Mouse (Mus musculus): ENCODE results near the gene Adgrv1. TPM values are rescaled to one million over a fixed set of nuclear protein-coding genes. Genes with fewer than 3 reads are reported as not detected.

Gene Adgrv1
- polyA plus RNA-seq, 1 experiment from 2014 or later: 2.2 TPM

GRCm38 (mm10) chr13:81132691-81133090, 500.3 kb downstream of the Adgrv1 start:
- H3K4me2 ChIP-seq (replicated peaks; ENCODE audit: low read depth, low read length): no peak overlapping the region
- H3K4me3 ChIP-seq (ENCODE audit: low read depth, low read length): no peak overlapping the region
- H3K4me1 ChIP-seq (ENCODE audit: insufficient read depth, low read depth, low read length): peaks cover 38% of the 10 kb centered on the region; the same call in 1 of the 2 replicates
- DNase-seq (ENCODE audit: low spot score) (peak; percentile 77), ATAC-seq (no peak)
- H3K36me3 ChIP-seq (ENCODE audit: insufficient read depth, low read length): no peaks in the 10 kb centered on the region
- no peaks in the 10 kb centered on the region for H3K27me3 ChIP-seq (replicated peaks; ENCODE audit: insufficient read depth, low read length)
- WGBS: 42% methylated on average over 5 of the region's 5 CpGs
- no peak overlapping the region for H3K9ac ChIP-seq (replicated peaks; ENCODE audit: low read depth)
- H3K9me3 ChIP-seq (ENCODE audit: low read length): no peaks in the 10 kb centered on the region
- no peak; the same call in 1 of the 2 replicates for TF ChIP-seq EP300 (IDR thresholded peaks at IDR 0.05)
- TF ChIP-seq CTCF (IDR thresholded peaks at IDR 0.05): no peak
- H3K27ac ChIP-seq (ENCODE audit: low read length): peak overlapping the region; percentile 52

GRCm38 (mm10) chr13:81131860-81132259, 501.1 kb downstream of the Adgrv1 start:
- H3K4me2 ChIP-seq (replicated peaks; ENCODE audit: low read depth, low read length): no peak overlapping the region

GRCm38 (mm10) chr13:81130742-81131524, 502.0 kb downstream of the Adgrv1 start:
- H3K36me3 ChIP-seq (ENCODE audit: insufficient read depth, low read length): no peaks in the 10 kb centered on the region
- no peak overlapping the region for H3K4me3 ChIP-seq (ENCODE audit: low read depth, low read length)
- H3K9me3 ChIP-seq (ENCODE audit: low read length): no peaks in the 10 kb centered on the region
- no peak overlapping the region for H3K4me2 ChIP-seq (replicated peaks; ENCODE audit: low read depth, low read length)
- TF ChIP-seq EP300 (IDR thresholded peaks at IDR 0.05) (no peak), CTCF (IDR thresholded peaks at IDR 0.05) (no peak)
- DNase-seq (ENCODE audit: low spot score): no peak
- no peaks in the 10 kb centered on the region for H3K27me3 ChIP-seq (replicated peaks; ENCODE audit: insufficient read depth, low read length)
- no peak overlapping the region for H3K9ac ChIP-seq (replicated peaks; ENCODE audit: low read depth)
- 52% methylated on average over 4 of the region's 4 CpGs for WGBS
- peaks cover 31% of the 10 kb centered on the region; the same call in 1 of the 2 replicates for H3K4me1 ChIP-seq (ENCODE audit: insufficient read depth, low read depth, low read length)
- H3K27ac ChIP-seq (ENCODE audit: low read length): peak overlapping the region; percentile 66; the same call in 1 of the 2 replicates
- no peak for ATAC-seq

More at GRCm38 (mm10) chr13:81131860-81132259, 501.1 kb downstream of the Adgrv1 start:
- Histone ChIP-seq H3K4me3 (ENCODE audit: low read depth, low read length) (no peak overlapping the region), H3K4me1 (ENCODE audit: insufficient read depth, low read depth, low read length) (peaks cover 33% of the 10 kb centered on the region; the same call in 1 of the 2 replicates), H3K9me3 (ENCODE audit: low read length) (no peaks in the 10 kb centered on the region), H3K9ac (replicated peaks; ENCODE audit: low read depth) (no peak overlapping the region), H3K36me3 (ENCODE audit: insufficient read depth, low read length) (no peaks in the 10 kb centered on the region), H3K27ac (ENCODE audit: low read length) (peak overlapping the region; percentile 66), H3K27me3 (replicated peaks; ENCODE audit: insufficient read depth, low read length) (no peaks in the 10 kb centered on the region)
- 30% methylated on average over 6 of the region's 6 CpGs for WGBS
- DNase-seq (ENCODE audit: low spot score): peak; percentile 28
- TF ChIP-seq EP300 (IDR thresholded peaks at IDR 0.05) (peak; percentile 84), CTCF (IDR thresholded peaks at IDR 0.05) (no peak)
- ATAC-seq: peak; percentile 25

- WGBS: 62% methylated on average over 4 of the region's 4 CpGs
- no peak overlapping the region for H3K27ac ChIP-seq (ENCODE audit: low read length)
- TF ChIP-seq EP300 (IDR thresholded peaks at IDR 0.05): no peak
- no peak for TF ChIP-seq CTCF (IDR thresholded peaks at IDR 0.05)
- H3K9ac ChIP-seq (replicated peaks; ENCODE audit: low read depth): no peak overlapping the region
- H3K4me1 ChIP-seq (ENCODE audit: insufficient read depth, low read depth, low read length): 0 out of 2 replicates have a peak, but pooled peaks cover 1% of the 10 kb centered on the region
- H3K36me3 ChIP-seq (ENCODE audit: insufficient read depth, low read length): no peaks in the 10 kb centered on the region
- DNase-seq (ENCODE audit: low spot score) (no peak), ATAC-seq (no peak)
- H3K4me3 ChIP-seq (ENCODE audit: low read depth, low read length): no peak overlapping the region
- H3K27me3 ChIP-seq (replicated peaks; ENCODE audit: insufficient read depth, low read length): no peaks in the 10 kb centered on the region
- no peak overlapping the region for H3K4me2 ChIP-seq (replicated peaks; ENCODE audit: low read depth, low read length)
- H3K9me3 ChIP-seq (ENCODE audit: low read length): no peaks in the 10 kb centered on the region
These were observed 507.1 kb downstream of the Adgrv1 start for GRCm38 (mm10) chr13:81125846-81126245.

GRCm38 (mm10) chr13:81122238-81122637, 510.7 kb downstream of the Adgrv1 start:
- Histone ChIP-seq H3K4me1 (ENCODE audit: insufficient read depth, low read depth, low read length) (no peaks in the 10 kb centered on the region), H3K4me2 (replicated peaks; ENCODE audit: low read depth, low read length) (no peak overlapping the region), H3K36me3 (ENCODE audit: insufficient read depth, low read length) (no peaks in the 10 kb centered on the region), H3K4me3 (ENCODE audit: low read depth, low read length) (no peak overlapping the region), H3K27ac (ENCODE audit: low read length) (no peak overlapping the region), H3K9ac (replicated peaks; ENCODE audit: low read depth) (no peak overlapping the region), H3K27me3 (replicated peaks; ENCODE audit: insufficient read depth, low read length) (no peaks in the 10 kb centered on the region), H3K9me3 (ENCODE audit: low read length) (no peaks in the 10 kb centered on the region)
- ATAC-seq: no peak
- no peak for TF ChIP-seq CTCF (IDR thresholded peaks at IDR 0.05)
- TF ChIP-seq EP300 (IDR thresholded peaks at IDR 0.05): no peak
- 92% methylated on average over 2 of the region's 2 CpGs for WGBS
- no peak for DNase-seq (ENCODE audit: low spot score)

DNA sequence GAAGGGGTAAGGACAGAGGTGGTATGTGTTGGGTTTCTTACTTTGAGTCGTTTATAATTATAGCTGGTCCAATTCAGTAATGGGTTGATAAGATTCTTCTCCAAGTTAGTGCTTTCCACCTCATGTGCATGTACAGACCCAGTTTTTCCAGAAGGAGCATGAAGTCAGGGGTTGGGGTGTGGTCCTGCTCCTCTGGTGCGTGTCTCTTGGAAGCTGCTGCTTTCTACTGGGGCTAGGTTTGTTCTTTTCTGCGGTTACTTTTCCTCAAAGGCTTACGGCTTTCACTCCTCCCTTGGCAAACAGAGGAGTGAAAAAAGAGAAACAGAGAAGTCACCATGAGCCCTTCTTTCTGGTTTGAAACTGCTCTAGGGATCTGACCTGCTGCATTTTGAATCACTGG, 522.5 kb downstream of the Adgrv1 start:
- no peak for ATAC-seq
- Histone ChIP-seq H3K9me3 (ENCODE audit: low read length) (no peaks in the 10 kb centered on the region), H3K4me2 (replicated peaks; ENCODE audit: low read depth, low read length) (no peak overlapping the region), H3K9ac (replicated peaks; ENCODE audit: low read depth) (no peak overlapping the region), H3K4me3 (ENCODE audit: low read depth, low read length) (no peak overlapping the region), H3K36me3 (ENCODE audit: insufficient read depth, low read length) (no peaks in the 10 kb centered on the region), H3K4me1 (ENCODE audit: insufficient read depth, low read depth, low read length) (peaks cover 5% of the 10 kb centered on the region; the same call in 1 of the 2 replicates), H3K27me3 (replicated peaks; ENCODE audit: insufficient read depth, low read length) (no peaks in the 10 kb centered on the region), H3K27ac (ENCODE audit: low read length) (peak overlapping the region; percentile 43; the same call in 1 of the 2 replicates)
- TF ChIP-seq CTCF (IDR thresholded peaks at IDR 0.05) (no peak), EP300 (IDR thresholded peaks at IDR 0.05) (no peak)
- WGBS: 61% methylated on average over 4 of the region's 4 CpGs
- no peak for DNase-seq (ENCODE audit: low spot score)
